Mouse (Mus musculus): Measurements from ENCODE around the gene Vmn2r70. TPM values are rescaled to one million over a fixed set of nuclear protein-coding genes. Genes with fewer than 3 reads are reported as not detected.

Gene Vmn2r70
- polyA plus RNA-seq (2015; fragmentation: Nextera tagmentation; extraction: Ambion mirVana) = not detected in 2 replicates

DNA sequence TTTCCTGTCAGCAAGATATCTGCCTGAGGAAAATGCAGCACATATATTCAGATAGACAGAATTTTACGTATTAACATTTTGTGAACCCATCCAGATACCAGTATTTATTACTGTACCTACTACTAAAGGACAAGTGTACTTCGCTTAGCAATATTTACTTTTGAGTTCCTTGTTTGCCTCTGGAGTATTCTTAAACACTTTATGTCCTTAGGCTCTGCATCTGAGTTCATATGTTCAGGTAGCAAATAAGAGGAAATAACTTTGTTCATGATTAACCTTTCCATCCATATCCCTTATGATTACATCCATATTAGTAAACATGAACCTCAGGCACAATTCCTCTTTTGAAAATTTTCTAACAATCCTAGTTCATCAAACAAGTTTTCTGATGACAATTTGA, at the start of gene Vmn2r70:
Gene Vmn2r70 (minus strand): TSS at position 101 of the 400 bp plus-strand sequence.
- Histone ChIP-seq H3K4me1 (no peaks in the 10 kb centered on the region), H3K4me3 (no peak within 1 kb of the TSS), H3K27ac (no peak within 1 kb of the TSS), H3K36me3 (no peaks in the 10 kb centered on the region), H3K9me3 (no peaks in the 10 kb centered on the region), H3K27me3 (no peaks in the 10 kb centered on the region), H3K4me2 (no peak within 1 kb of the TSS), H3K9ac (no peak within 1 kb of the TSS)
- 78% methylated on average over 2 of the region's 2 CpGs for WGBS
- ATAC-seq (ENCODE audit: insufficient number of reproducible peaks, insufficient read depth, low FRiP score, low TSS enrichment, low read depth) = no peak

DNA sequence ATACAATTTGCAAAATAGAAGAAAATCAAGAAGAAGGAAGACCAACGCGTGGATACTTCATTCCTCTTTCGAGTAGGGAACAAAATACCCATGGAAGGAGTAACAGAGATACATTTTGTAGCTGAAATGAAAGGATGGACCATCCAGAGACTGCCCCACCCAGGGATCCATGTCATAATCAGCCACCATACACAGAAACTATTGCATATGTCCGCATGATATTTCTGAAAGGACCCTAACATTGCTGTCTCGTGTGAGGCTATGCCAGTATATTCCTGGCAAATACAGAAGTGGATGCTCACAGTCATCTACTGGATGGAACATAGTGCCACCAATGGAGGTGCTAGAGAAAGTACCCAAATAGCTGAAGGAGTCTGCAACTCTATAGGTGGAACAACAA, 6.2 kb downstream of the Vmn2r70 start, which contains the start of gene Vmn2r71:
Gene Vmn2r71 (plus strand): TSS at position 301 of the 400 bp plus-strand sequence.
- Histone ChIP-seq H3K4me1 (no peaks in the 10 kb centered on the region), H3K27ac (no peak within 1 kb of the TSS), H3K9me3 (no peaks in the 10 kb centered on the region), H3K27me3 (no peaks in the 10 kb centered on the region), H3K4me3 (no peak within 1 kb of the TSS), H3K36me3 (no peaks in the 10 kb centered on the region), H3K4me2 (no peak within 1 kb of the TSS), H3K9ac (no peak within 1 kb of the TSS)
- 78% methylated on average over 5 of the region's 5 CpGs for WGBS
- ATAC-seq (ENCODE audit: insufficient number of reproducible peaks, insufficient read depth, low FRiP score, low TSS enrichment, low read depth) = no peak

DNA sequence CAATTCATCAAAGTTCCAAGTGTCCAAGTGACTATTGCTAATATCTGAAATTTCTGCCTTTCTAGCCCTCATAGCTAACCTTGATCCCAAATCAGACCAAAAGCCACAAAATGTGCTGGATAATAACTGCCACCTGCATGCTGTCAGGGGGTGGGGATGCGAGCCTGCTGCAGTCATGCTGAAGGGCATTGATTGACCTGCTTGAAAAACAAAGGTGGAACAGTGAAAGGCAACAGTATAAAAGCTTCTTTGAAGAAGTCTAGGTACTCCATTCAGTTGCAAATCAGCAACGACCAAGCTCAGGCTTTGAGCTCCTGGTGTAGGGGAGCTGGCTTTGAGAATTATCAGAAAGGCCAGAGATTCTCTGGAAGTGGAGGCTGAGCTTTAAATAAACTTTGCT, 25.9 kb downstream of the Vmn2r70 start:
- no peak for ATAC-seq (ENCODE audit: insufficient number of reproducible peaks, insufficient read depth, low FRiP score, low TSS enrichment, low read depth)
- 63% methylated on average over 2 of the region's 2 CpGs for whole genome bisulfite sequencing

GRCm38 (mm10) chr7:85542108-85542507, 26.9 kb downstream of the Vmn2r70 start:
- Histone ChIP-seq H3K27me3 (no peaks in the 10 kb centered on the region), H3K4me3 (no peak overlapping the region), H3K27ac (no peak overlapping the region), H3K4me2 (no peak overlapping the region), H3K36me3 (no peaks in the 10 kb centered on the region), H3K9me3 (peaks cover 6% of the 10 kb centered on the region; the same call in 1 of the 2 replicates), H3K9ac (no peak overlapping the region), H3K4me1 (no peaks in the 10 kb centered on the region)
- no peak for ATAC-seq (ENCODE audit: insufficient number of reproducible peaks, insufficient read depth, low FRiP score, low TSS enrichment, low read depth)
- 82% methylated on average over 2 of the region's 2 CpGs for WGBS

More for the DNA sequence above, 25.9 kb downstream of the Vmn2r70 start:
- Histone ChIP-seq H3K27ac (no peak overlapping the region), H3K4me3 (no peak overlapping the region), H3K9ac (no peak overlapping the region), H3K4me2 (no peak overlapping the region), H3K9me3 (peaks cover 7% of the 10 kb centered on the region; the same call in 1 of the 2 replicates), H3K36me3 (no peaks in the 10 kb centered on the region), H3K27me3 (no peaks in the 10 kb centered on the region), H3K4me1 (no peaks in the 10 kb centered on the region)

Other genes with a start within 250 kb of the Vmn2r70 start
- gene Vmn2r69, start 153.3 kb downstream of the Vmn2r70 start, polyA plus RNA-seq (2015; fragmentation: Nextera tagmentation; extraction: Ambion mirVana) = not detected in 2 replicates
- gene Vmn2r71, start 6.1 kb downstream of the Vmn2r70 start, polyA plus RNA-seq (2015; fragmentation: Nextera tagmentation; extraction: Ambion mirVana) = not detected in 2 replicates
- gene Vmn2r72, start 185.9 kb upstream of the Vmn2r70 start, polyA plus RNA-seq (2015; fragmentation: Nextera tagmentation; extraction: Ambion mirVana) = not detected in 2 replicates

All from embryonic facial prominence, embryonic 13.5 days (tissue).